Mouse (Mus musculus) subcutaneous adipose tissue, adult 2 months (tissue): Measurements from ENCODE around the gene Sap25. TPM values are rescaled to one million over a fixed set of nuclear protein-coding genes. Genes with fewer than 3 reads are reported as not detected.

ENCODE experiments used
- polyA plus RNA-seq: library from polyadenylated mRNA; depleted of rRNA; stranded (reverse); fragments of >200 nt; gene quantifications from 2 replicates; pipeline ENCODE4 v1.2.3, GENCODE M21; 2012; ENCODE audit warnings: low replicate concordance; rRNA removed

Gene Sap25
- 60.1 and 83.8 TPM in 2 replicates for polyA plus RNA-seq

GRCm38 (mm10) chr5:137641054-137641453 lies at the start of gene Sap25:
Gene Sap25 (plus strand): TSS chr5:137641334.

GRCm38 (mm10) chr5:137600619-137601364 lies 40.3 kb upstream of the Sap25 start, which contains the start of gene Mospd3:
Gene Mospd3 (minus strand): TSS chr5:137601058.

GRCm38 (mm10) chr5:137613550-137613949 lies 27.6 kb upstream of the Sap25 start, which contains the start of gene Pcolce:
Gene Pcolce (minus strand): TSS chr5:137613784.

GRCm38 (mm10) chr5:137628498-137629305 lies 12.4 kb upstream of the Sap25 start, which contains the start of the genes Fbxo24, Lrch4 and Gm20605:
Gene Fbxo24 (minus strand): TSS chr5:137629002.
Gene Lrch4 (plus strand): TSS chr5:137629121.
Gene Gm20605 (plus strand): TSS chr5:137629175.

GRCm38 (mm10) chr5:137645652-137646091 lies 4.5 kb downstream of the Sap25 start, which contains the start of gene Irs3:
Gene Irs3 (minus strand): TSS chr5:137645714.

GRCm38 (mm10) chr5:137684294-137685123 lies 43.4 kb downstream of the Sap25 start, which contains the start of gene Agfg2:
Gene Agfg2 (minus strand): TSS chr5:137684726.

Other genes starting within 250 kb of the Sap25 start
- 0.19 and 0.31 TPM in 2 replicates for gene Zan, start 164.3 kb upstream of the Sap25 start, polyA plus RNA-seq
- 36.0 and 53.4 TPM in 2 replicates for gene Pop7, start 138.8 kb upstream of the Sap25 start, polyA plus RNA-seq
- gene Gigyf1, start 122.8 kb upstream of the Sap25 start, polyA plus RNA-seq = 25.9 and 42.7 TPM in 2 replicates
- gene Epo, start 108.1 kb upstream of the Sap25 start, polyA plus RNA-seq = not detected in 2 replicates
- gene Gnb2, start 107.8 kb upstream of the Sap25 start, polyA plus RNA-seq = 882 and 932 TPM in 2 replicates
- 0.14 and 1.6 TPM in 2 replicates for gene Actl6b, start 87.8 kb upstream of the Sap25 start, polyA plus RNA-seq
- 5.8 and 25.3 TPM in 2 replicates for gene Tfr2, start 71.5 kb upstream of the Sap25 start, polyA plus RNA-seq
- gene Mospd3, start 40.3 kb upstream of the Sap25 start, polyA plus RNA-seq = 85.2 and 108 TPM in 2 replicates
- 140 and 168 TPM in 2 replicates for gene Pcolce, start 27.6 kb upstream of the Sap25 start, polyA plus RNA-seq
- 0.71 and 0.79 TPM in 2 replicates for gene Fbxo24, start 12.3 kb upstream of the Sap25 start, polyA plus RNA-seq
- 37.2 and 60.0 TPM in 2 replicates for gene Lrch4, start 12.2 kb upstream of the Sap25 start, polyA plus RNA-seq
- 14.9 and 32.2 TPM in 2 replicates for gene Gm20605, start 12.2 kb upstream of the Sap25 start, polyA plus RNA-seq
- 29.5 and 86.2 TPM in 2 replicates for gene Irs3, start 4.4 kb downstream of the Sap25 start, polyA plus RNA-seq
- 32.7 and 54.1 TPM in 2 replicates for gene Agfg2, start 43.4 kb downstream of the Sap25 start, polyA plus RNA-seq
- gene Nyap1, start 100.3 kb downstream of the Sap25 start, polyA plus RNA-seq = 0.77 and 4.9 TPM in 2 replicates
- gene Tsc22d4, start 104.4 kb downstream of the Sap25 start, polyA plus RNA-seq = 77.4 and 106 TPM in 2 replicates
- gene Ppp1r35, start 137.5 kb downstream of the Sap25 start, polyA plus RNA-seq = 24.9 and 28.3 TPM in 2 replicates
- 35.8 and 48.0 TPM in 2 replicates for gene Mepce, start 146.3 kb downstream of the Sap25 start, polyA plus RNA-seq
- gene Zcwpw1, start 146.5 kb downstream of the Sap25 start, polyA plus RNA-seq = 1.9 and 2.5 TPM in 2 replicates
- gene Pilra, start 194.9 kb downstream of the Sap25 start, polyA plus RNA-seq = 2.6 and 7.9 TPM in 2 replicates
- 3.9 and 6.1 TPM in 2 replicates for gene Pilrb1, start 216.8 kb downstream of the Sap25 start, polyA plus RNA-seq
- gene Pilrb2, start 230.5 kb downstream of the Sap25 start, polyA plus RNA-seq = 4.4 and 4.8 TPM in 2 replicates